In genomic region chr17:12519089-12519488, GRCm38 (mm10) we compare ENCODE assay signal across 1 mouse cellular context.
TF ChIP-seq lines count a peak whose summit lies in the region.

No protein-coding gene starts in this region.

TF ChIP-seq in MEL, 35 proteins besides CTCF, POLR2A, EP300 and RAD21 (continued from another document):
- TF ChIP-seq JUND (IDR thresholded peaks at IDR 0.05; ENCODE audit: low read depth, low read length) (no peak), MYB (IDR thresholded peaks at IDR 0.05; ENCODE audit: low read depth, low read length) (no peak), GABPA (IDR thresholded peaks at IDR 0.05; ENCODE audit: low read depth, low read length) (no peak), ZNF384 (IDR thresholded peaks at IDR 0.05; ENCODE audit: low read depth, low read length) (no peak)
TF ChIP-seq in MEL: peak in this region for 0.
